Mouse (Mus musculus): ENCODE data around the gene 9230104L09Rik.

The 9230104L09Rik gene
- long read RNA-seq, experiment 1: 0 reads
- long read RNA-seq, experiment 2: 0 reads

GRCm38 (mm10) chr2:148864966-148865365 is at the start of gene 9230104L09Rik:
Gene 9230104L09Rik, minus strand, starts transcription at chr2:148865038.
- intact Hi-C loops (cut with DNase I): no loop called here

GRCm38 (mm10) chr2:148902286-148902685 is 37.4 kb upstream of the 9230104L09Rik start:
- intact Hi-C loops (cut with DNase I): loop anchor here (1.0 to 5.0 kb wide), 3 partner anchors 51 to 150 kb away; no protein-coding TSS in a partner anchor

GRCm38 (mm10) chr2:148900305-148900704 is 35.5 kb upstream of the 9230104L09Rik start:
- intact Hi-C loops (cut with DNase I): loop anchor here (5.0 kb wide), 1 partner anchor 133 kb away; no protein-coding TSS in a partner anchor

GRCm38 (mm10) chr2:148896219-148896618 is 31.4 kb upstream of the 9230104L09Rik start:
- intact Hi-C loops (cut with DNase I): no loop called here

GRCm38 (mm10) chr2:148893107-148893506 is 28.3 kb upstream of the 9230104L09Rik start:
- intact Hi-C loops (cut with DNase I): no loop called here

- intact Hi-C loops (cut with DNase I): no loop called here
These were observed 25.4 kb upstream of the 9230104L09Rik start for GRCm38 (mm10) chr2:148890021-148890851.

- intact Hi-C loops (cut with DNase I): no loop called here
These were observed 24.6 kb upstream of the 9230104L09Rik start for GRCm38 (mm10) chr2:148889331-148890010.

GRCm38 (mm10) chr2:148888872-148889271 is 24.0 kb upstream of the 9230104L09Rik start:
- intact Hi-C loops (cut with DNase I): no loop called here

- intact Hi-C loops (cut with DNase I): no loop called here
These were observed 19.9 kb upstream of the 9230104L09Rik start for GRCm38 (mm10) chr2:148884738-148885137.

GRCm38 (mm10) chr2:148879199-148879598 is 14.4 kb upstream of the 9230104L09Rik start:
- intact Hi-C loops (cut with DNase I): no loop called here

- intact Hi-C loops (cut with DNase I): no loop called here
These were observed 13.8 kb upstream of the 9230104L09Rik start for GRCm38 (mm10) chr2:148878641-148879130.

- intact Hi-C loops (cut with DNase I): no loop called here
These were observed 12.4 kb upstream of the 9230104L09Rik start for GRCm38 (mm10) chr2:148877016-148877770.

- intact Hi-C loops (cut with DNase I): no loop called here
These were observed 10.5 kb upstream of the 9230104L09Rik start, which contains the start of gene Cst3 for GRCm38 (mm10) chr2:148875335-148875811. Gene Cst3, minus strand, starts transcription at chr2:148875692.

GRCm38 (mm10) chr2:148874617-148875334 is 9.9 kb upstream of the 9230104L09Rik start:
- intact Hi-C loops (cut with DNase I): no loop called here

- intact Hi-C loops (cut with DNase I): no loop called here
These were observed 9.4 kb upstream of the 9230104L09Rik start for GRCm38 (mm10) chr2:148874224-148874616.

- intact Hi-C loops (cut with DNase I): no loop called here
These were observed 8.0 kb upstream of the 9230104L09Rik start for GRCm38 (mm10) chr2:148872860-148873259.

- intact Hi-C loops (cut with DNase I): no loop called here
These were observed 5.7 kb upstream of the 9230104L09Rik start for GRCm38 (mm10) chr2:148870526-148870925.

GRCm38 (mm10) chr2:148868959-148869358 is 4.1 kb upstream of the 9230104L09Rik start:
- intact Hi-C loops (cut with DNase I): no loop called here

GRCm38 (mm10) chr2:148861693-148862092 is 3.1 kb downstream of the 9230104L09Rik start:
- intact Hi-C loops (cut with DNase I): no loop called here

GRCm38 (mm10) chr2:148860993-148861392 is 3.8 kb downstream of the 9230104L09Rik start:
- intact Hi-C loops (cut with DNase I): no loop called here

All from adrenal gland (tissue).